ENCODE assay signal across 17 mouse cellular contexts in the genomic region with DNA sequence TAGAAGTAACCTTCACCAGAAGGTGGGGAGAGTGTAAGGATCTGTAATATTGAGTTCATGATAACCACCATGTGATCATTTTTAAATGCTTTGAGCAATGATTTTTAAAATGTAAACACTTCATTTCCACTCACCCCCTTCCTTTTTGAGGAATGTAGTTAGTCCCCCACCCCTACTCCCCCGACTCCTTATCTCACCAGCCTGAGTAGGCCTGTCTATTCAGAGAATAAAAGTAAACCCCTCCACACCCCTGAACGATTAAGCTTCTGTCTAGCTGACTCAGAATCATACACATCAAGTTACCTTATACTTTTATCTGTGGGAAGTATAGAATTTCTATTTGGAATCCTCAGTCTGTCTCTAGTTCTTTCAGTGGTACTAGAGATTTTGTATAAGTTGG.
"Had no signal": no experiment of that assay in that cellular context is flagged by ENCODE, and none has a peak within 500 bp of the region (broad histone marks: within the 10 kb centered on the region; RNA-seq: fewer than 3 reads in every experiment).

No protein-coding gene starts in this region.

- H3K4me1 ChIP-seq: liver, embryonic 13.5 days; liver, embryonic 15.5 days; megakaryocyte, embryonic 14.5 days; neural tube, embryonic 12.5 days; stomach, embryonic 15.5 days had no signal

- H3K9me3 ChIP-seq: liver, embryonic 13.5 days; liver, embryonic 15.5 days; midbrain, embryonic 13.5 days; midbrain, embryonic 15.5 days; stomach, embryonic 15.5 days had no signal

- H3K27me3 ChIP-seq: liver, embryonic 13.5 days; liver, embryonic 15.5 days; megakaryocyte, embryonic 14.5 days; midbrain, embryonic 13.5 days; midbrain, embryonic 15.5 days; neural tube, embryonic 12.5 days; stomach, embryonic 15.5 days had no signal

- DNase-seq: liver, embryonic 13.5 days; liver, postnatal 0 days; lung, adult 2 months; right cerebral cortex, postnatal 14 days; thymus, adult 2 months; thymus, postnatal 25 days; thymus, postnatal 4 days had no signal

- H3K4me3 ChIP-seq: liver, embryonic 13.5 days; liver, embryonic 15.5 days; megakaryocyte, embryonic 14.5 days; midbrain, embryonic 13.5 days; midbrain, embryonic 15.5 days; neural tube, embryonic 12.5 days; stomach, embryonic 15.5 days had no signal

- H3K4me2 ChIP-seq: liver, embryonic 11.5 days; liver, embryonic 13.5 days; liver, embryonic 15.5 days; midbrain, embryonic 11.5 days; midbrain, embryonic 13.5 days; midbrain, embryonic 15.5 days; neural tube, embryonic 12.5 days; stomach, embryonic 15.5 days had no signal

- H3K9ac ChIP-seq: liver, embryonic 13.5 days; liver, embryonic 15.5 days; liver, postnatal 0 days; midbrain, embryonic 13.5 days; midbrain, embryonic 15.5 days; neural tube, embryonic 12.5 days; stomach, embryonic 15.5 days had no signal

- H3K36me3 ChIP-seq: liver, embryonic 13.5 days; liver, embryonic 15.5 days; midbrain, embryonic 13.5 days; midbrain, embryonic 15.5 days; neural tube, embryonic 12.5 days; stomach, embryonic 15.5 days had no signal

- ATAC-seq: liver, postnatal 0 days; midbrain, embryonic 13.5 days; midbrain, embryonic 15.5 days had no signal

- H3K27ac ChIP-seq: liver, embryonic 13.5 days; liver, embryonic 15.5 days; macrophage; midbrain, embryonic 13.5 days; midbrain, embryonic 15.5 days; neural tube, embryonic 12.5 days; stomach, embryonic 15.5 days; stomach, postnatal 0 days had no signal
